Mouse (Mus musculus) small intestine, adult 2 months (tissue): Measurements from ENCODE around the gene Rtf1. TPM values are rescaled to one million over a fixed set of nuclear protein-coding genes. Genes with fewer than 3 reads are reported as not detected.

Experiments
- H3K27ac ChIP-seq: fragments of 200-500 bp; 2 replicates; pipeline ENCODE4 v1.5.1; 2012; ENCODE audit warnings: low read depth, low read length, control low read depth, inconsistent platforms; ENCODE audit not compliant: insufficient read depth
- H3K27me3 ChIP-seq: fragments of 200-500 bp; 2 replicates; pipeline ENCODE4 v1.6.1; 2012; ENCODE audit warnings: mild to moderate bottlenecking, moderate library complexity, low read length, inconsistent platforms; ENCODE audit not compliant: control insufficient read depth, insufficient read depth
- H3K36me3 ChIP-seq: fragments of 200-500 bp; 2 replicates; pipeline ENCODE4 v1.6.1; 2012; ENCODE audit warnings: mild to moderate bottlenecking, low read length, control low read depth, inconsistent platforms; ENCODE audit not compliant: control insufficient read depth, insufficient read depth
- H3K4me1 ChIP-seq: fragments of 200-500 bp; 2 replicates; pipeline ENCODE4 v1.6.1; 2012; ENCODE audit warnings: low read length, inconsistent platforms, mixed read lengths; ENCODE audit not compliant: control insufficient read depth, insufficient read depth, insufficient read length
- H3K4me3 ChIP-seq: fragments of 200-500 bp; 2 replicates; pipeline ENCODE4 v1.5.1; 2012; ENCODE audit warnings: low read depth, mild to moderate bottlenecking, control low read depth, inconsistent platforms, low read length, moderate library complexity
- CTCF ChIP-seq: fragments of 200-500 bp; IDR thresholded peaks from 2 replicates; pipeline ENCODE4 v1.5.1; 2012; ENCODE audit warnings: low read depth, mild to moderate bottlenecking, control low read depth, inconsistent platforms, low read length, moderate library complexity, mixed read lengths; ENCODE audit not compliant: insufficient replicate concordance, insufficient read length; ENCODE audit errors: extremely low read depth
- POLR2A ChIP-seq: fragments of 200-500 bp; IDR thresholded peaks from 2 replicates; pipeline ENCODE4 v1.6.1; 2012; ENCODE audit warnings: low read depth, mild to moderate bottlenecking, control low read depth, inconsistent platforms, low read length, moderate library complexity
- WGBS: fragments of 180-500 bp; shearing (Covaris S2); methylation state at CpG from one replicate; pipeline ENCODE4 v1.1.7; 2018; 5-methylcytosine and 5-hydroxymethylcytosine counted together
- polyA plus RNA-seq: library from polyadenylated mRNA; depleted of rRNA; stranded (reverse); fragments of >200 nt; gene quantifications from 2 replicates; pipeline ENCODE4 v1.2.3, GENCODE M21; 2012

Gene Rtf1
- polyA plus RNA-seq, 1 experiment, result 3.8 TPM

- Histone ChIP-seq H3K36me3 (peaks cover 2% of the 10 kb centered on the region; the same call in 1 of the 2 replicates), H3K4me3 (peak overlapping the region; percentile 98), H3K4me1 (no peaks in the 10 kb centered on the region), H3K27me3 (no peaks in the 10 kb centered on the region), H3K27ac (no peak overlapping the region)
- under 1% methylated on average over 38 of the region's 39 CpGs for WGBS
- TF ChIP-seq CTCF (no peak), POLR2A (no peak)
Measured at GRCm38 (mm10) chr2:119675215-119675784, 432 bp downstream of the Rtf1 start.

- Histone ChIP-seq H3K4me3 (peak overlapping the region; percentile 98), H3K4me1 (no peaks in the 10 kb centered on the region), H3K27ac (no peak overlapping the region), H3K27me3 (no peaks in the 10 kb centered on the region), H3K36me3 (peaks cover 3% of the 10 kb centered on the region; the same call in 1 of the 2 replicates)
- WGBS, result under 1% methylated on average over 5 of the region's 5 CpGs
- TF ChIP-seq CTCF, result no peak
- no peak for TF ChIP-seq POLR2A
Measured at GRCm38 (mm10) chr2:119675831-119676230, 963 bp downstream of the Rtf1 start.

GRCm38 (mm10) chr2:119683706-119684105, 8.8 kb downstream of the Rtf1 start:
- no peak overlapping the region for H3K4me3 ChIP-seq
- no peak overlapping the region for H3K27ac ChIP-seq
- peaks cover 7% of the 10 kb centered on the region; the same call in 1 of the 2 replicates for H3K36me3 ChIP-seq
- TF ChIP-seq CTCF (no peak), POLR2A (no peak)
- no peaks in the 10 kb centered on the region; the same call in 1 of the 2 replicates for H3K4me1 ChIP-seq
- no peaks in the 10 kb centered on the region for H3K27me3 ChIP-seq
- 87% methylated on average over 2 of the region's 2 CpGs for WGBS

GRCm38 (mm10) chr2:119692003-119692701, 17.3 kb downstream of the Rtf1 start:
- no peak overlapping the region for H3K27ac ChIP-seq
- peaks cover 12% of the 10 kb centered on the region; the same call in 1 of the 2 replicates for H3K36me3 ChIP-seq
- 79% methylated on average over 9 of the region's 9 CpGs for WGBS
- no peak overlapping the region for H3K4me3 ChIP-seq
- no peaks in the 10 kb centered on the region for H3K4me1 ChIP-seq
- H3K27me3 ChIP-seq, result no peaks in the 10 kb centered on the region
- TF ChIP-seq POLR2A (no peak), CTCF (no peak)

- Histone ChIP-seq H3K36me3 (peaks cover 16% of the 10 kb centered on the region; the same call in 1 of the 2 replicates), H3K4me3 (no peak overlapping the region), H3K27ac (no peak overlapping the region), H3K27me3 (no peaks in the 10 kb centered on the region), H3K4me1 (no peaks in the 10 kb centered on the region)
- WGBS, result 94% methylated on average over 2 of the region's 2 CpGs
- TF ChIP-seq CTCF, result no peak
- TF ChIP-seq POLR2A, result no peak
Measured at GRCm38 (mm10) chr2:119694826-119695225, 20.0 kb downstream of the Rtf1 start.

GRCm38 (mm10) chr2:119696111-119696510, 21.2 kb downstream of the Rtf1 start:
- Histone ChIP-seq H3K4me1 (no peaks in the 10 kb centered on the region), H3K36me3 (peaks cover 17% of the 10 kb centered on the region), H3K27ac (no peak overlapping the region), H3K4me3 (no peak overlapping the region), H3K27me3 (no peaks in the 10 kb centered on the region)
- WGBS, result 59% methylated on average over 1 of the region's 1 CpGs
- TF ChIP-seq CTCF, result no peak
- TF ChIP-seq POLR2A, result no peak

GRCm38 (mm10) chr2:119698472-119698871, 23.6 kb downstream of the Rtf1 start:
- WGBS, result 77% methylated on average over 2 of the region's 2 CpGs
- no peak overlapping the region for H3K27ac ChIP-seq
- H3K4me3 ChIP-seq, result no peak overlapping the region
- peaks cover 16% of the 10 kb centered on the region for H3K36me3 ChIP-seq
- no peak for TF ChIP-seq POLR2A
- TF ChIP-seq CTCF, result no peak
- no peaks in the 10 kb centered on the region for H3K27me3 ChIP-seq
- no peaks in the 10 kb centered on the region for H3K4me1 ChIP-seq
